Mouse (Mus musculus) intestine, postnatal 0 days (tissue): ENCODE measurements at regions not wholly inside any gene's neighbourhood (a gene's known extent, or its start where the extent isn't known, plus 50 kb on each side); places are given as distances from the start of the nearest gene placed in this dataset.

Source experiments
- ATAC-seq: fragments of 200-750 bp; cut with Nextera tagmentation; 2 replicates; pipeline ENCODE4 v1.8.0; 2017; ENCODE audit warnings: mild to moderate bottlenecking, moderate TSS enrichment, moderate library complexity
- H3K27ac ChIP-seq: fragments of 300-500 bp; sonication (generic); 2 replicates; pipeline ENCODE4 v1.5.1; 2014; ENCODE audit warnings: mild to moderate bottlenecking, low read depth, low read length, moderate library complexity
- H3K27me3 ChIP-seq: fragments of 300-500 bp; sonication (generic); replicated peaks from 2 replicates; pipeline ENCODE4 v1.6.1; 2014; ENCODE audit warnings: low read length, mixed read lengths; ENCODE audit not compliant: control insufficient read depth, insufficient read depth
- H3K36me3 ChIP-seq: fragments of 300-500 bp; sonication (generic); 2 replicates; pipeline ENCODE4 v1.6.1; 2014; ENCODE audit warnings: mild to moderate bottlenecking, moderate library complexity; ENCODE audit not compliant: control insufficient read depth, insufficient read depth
- H3K4me1 ChIP-seq: fragments of 300-500 bp; sonication (generic); replicated peaks from 2 replicates; pipeline ENCODE4 v1.6.1; 2014; ENCODE audit warnings: antibody characterized with exemption, low read length, mixed read lengths; ENCODE audit not compliant: control insufficient read depth, insufficient read depth
- H3K4me2 ChIP-seq: fragments of 300-500 bp; sonication (generic); replicated peaks from 2 replicates; pipeline ENCODE4 v1.6.1; 2014; ENCODE audit warnings: low read depth, mild to moderate bottlenecking, moderate library complexity
- H3K4me3 ChIP-seq: fragments of 300-500 bp; sonication (generic); 2 replicates; pipeline ENCODE4 v1.5.1; 2014; ENCODE audit warnings: low read depth, low read length
- H3K9ac ChIP-seq: fragments of 300-500 bp; sonication (generic); 2 replicates; pipeline ENCODE4 v1.6.1; 2014; ENCODE audit warnings: mild to moderate bottlenecking, low read depth, low read length
- H3K9me3 ChIP-seq: fragments of 300-500 bp; sonication (generic); 2 replicates; pipeline ENCODE4 v1.6.1; 2016; ENCODE audit warnings: mixed run types; ENCODE audit not compliant: control insufficient read depth
- CTCF ChIP-seq: sonication (generic); IDR thresholded peaks from 2 replicates; pipeline ENCODE4 v1.5.1; 2016; ENCODE audit warnings: low read depth, mild to moderate bottlenecking, control low read depth, antibody characterized with exemption, moderate library complexity
- WGBS: fragments of 180-500 bp; shearing (Covaris S2); extraction: QIAGEN DNeasy Blood & Tissue Kit; methylation state at CpG from one replicate; pipeline ENCODE4 v1.1.7; 2014; 5-methylcytosine and 5-hydroxymethylcytosine counted together

DNA sequence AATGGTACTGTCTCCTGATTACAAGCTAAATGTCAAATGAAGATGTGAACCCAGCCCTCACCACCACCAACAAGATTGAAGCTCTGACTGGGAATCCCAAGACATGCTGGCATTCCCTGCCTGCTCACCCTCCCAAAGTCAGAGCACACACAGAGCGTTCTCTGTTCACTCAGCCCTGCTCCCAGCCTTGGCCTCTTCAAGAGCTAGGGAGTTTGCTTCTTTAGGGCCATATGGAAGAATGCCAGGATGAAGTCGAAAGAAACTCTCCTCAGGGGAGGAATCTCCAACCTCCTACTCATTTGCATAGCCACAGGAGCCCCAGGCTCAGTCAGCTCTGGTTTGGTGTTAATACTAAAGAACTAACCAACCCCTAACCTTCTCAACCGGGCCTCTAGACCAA lies 90.1 kb downstream of the Tmem17 start:
- Histone ChIP-seq H3K9me3 (no peaks in the 10 kb centered on the region), H3K27ac (no peak overlapping the region), H3K27me3 (no peaks in the 10 kb centered on the region), H3K9ac (no peak overlapping the region), H3K4me1 (no peaks in the 10 kb centered on the region), H3K4me2 (no peak overlapping the region), H3K36me3 (no peaks in the 10 kb centered on the region), H3K4me3 (no peak overlapping the region)
- ATAC-seq, result no peak
- WGBS, result 32% methylated on average over 3 of the region's 3 CpGs
- TF ChIP-seq CTCF, result no peak

DNA sequence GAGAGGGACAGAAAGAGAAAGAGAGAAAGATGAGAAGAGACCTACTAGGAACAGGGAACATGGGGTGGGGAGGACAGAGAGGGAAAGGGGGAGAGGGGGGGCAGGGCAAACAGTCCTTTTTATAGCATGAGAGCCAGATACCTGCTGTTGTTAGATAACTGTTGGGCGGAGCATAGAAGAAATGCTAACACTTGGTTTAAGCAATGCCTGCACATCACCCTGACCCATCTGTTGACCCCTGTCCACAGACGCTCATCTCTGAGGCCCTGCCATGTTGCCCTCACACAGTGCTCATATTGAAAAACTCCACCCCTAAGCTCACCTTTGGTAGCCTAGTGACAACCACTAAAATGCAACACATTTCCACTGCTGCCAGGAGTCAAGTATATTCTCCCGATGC lies 90.7 kb downstream of the Tmem17 start:
- no peak for ATAC-seq
- Histone ChIP-seq H3K27me3 (no peaks in the 10 kb centered on the region), H3K9me3 (no peaks in the 10 kb centered on the region), H3K4me2 (no peak overlapping the region), H3K36me3 (no peaks in the 10 kb centered on the region), H3K4me1 (no peaks in the 10 kb centered on the region), H3K4me3 (no peak overlapping the region), H3K27ac (no peak overlapping the region), H3K9ac (no peak overlapping the region)
- TF ChIP-seq CTCF, result no peak
- 51% methylated on average over 3 of the region's 3 CpGs for WGBS

DNA sequence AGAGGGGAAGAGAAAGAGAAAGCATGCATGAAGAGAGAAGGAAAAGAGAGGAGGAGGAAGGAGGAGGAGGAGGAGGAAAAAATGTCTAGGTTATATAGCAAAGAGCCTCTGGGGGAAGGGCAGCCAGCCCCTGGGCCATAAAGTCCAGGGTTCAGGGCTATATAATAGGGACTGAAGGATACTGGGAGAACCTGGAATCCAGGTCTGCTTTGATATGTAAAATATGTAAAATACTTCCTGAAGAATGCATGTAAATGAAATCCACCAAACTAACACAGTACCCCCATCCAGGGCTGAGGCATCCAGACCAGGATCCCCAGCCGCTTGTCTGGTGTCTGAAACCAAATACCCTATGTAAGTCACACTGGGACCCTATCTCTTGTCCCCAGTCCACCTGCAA lies 91.5 kb downstream of the Tmem17 start:
- Histone ChIP-seq H3K4me3 (no peak overlapping the region), H3K9me3 (no peaks in the 10 kb centered on the region), H3K27ac (no peak overlapping the region), H3K27me3 (no peaks in the 10 kb centered on the region), H3K9ac (no peak overlapping the region), H3K4me1 (no peaks in the 10 kb centered on the region), H3K4me2 (no peak overlapping the region), H3K36me3 (no peaks in the 10 kb centered on the region)
- no peak for TF ChIP-seq CTCF
- 91% methylated on average over 1 of the region's 1 CpGs for WGBS
- ATAC-seq, result no peak

DNA sequence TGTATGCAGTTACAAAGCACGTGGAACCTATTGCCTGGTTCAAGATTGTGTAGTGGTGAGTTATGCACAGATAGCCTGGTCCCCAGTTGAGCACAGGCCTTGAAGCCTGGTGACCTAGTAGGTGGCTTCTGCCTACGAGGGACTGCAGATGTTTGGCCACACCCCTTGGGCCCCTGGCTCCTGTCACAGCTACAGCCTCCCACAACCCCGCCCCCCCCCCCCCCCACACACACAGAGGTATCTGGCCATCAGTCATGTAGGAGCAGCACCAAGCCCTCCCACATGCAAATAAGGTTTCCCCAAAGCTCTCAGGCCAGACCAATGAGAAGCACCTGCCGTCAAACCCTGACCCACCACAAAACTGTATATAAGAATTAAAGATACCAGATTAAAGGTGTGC lies 94.5 kb downstream of the Tmem17 start:
- no peaks in the 10 kb centered on the region for H3K36me3 ChIP-seq
- no peaks in the 10 kb centered on the region for H3K9me3 ChIP-seq
- no peak overlapping the region for H3K27ac ChIP-seq
- 61% methylated on average over 4 of the region's 4 CpGs for WGBS
- no peaks in the 10 kb centered on the region for H3K27me3 ChIP-seq
- H3K4me2 ChIP-seq, result no peak overlapping the region
- ATAC-seq, result no peak
- no peak overlapping the region for H3K9ac ChIP-seq
- TF ChIP-seq CTCF, result no peak
- peaks cover 5% of the 10 kb centered on the region; the same call in 1 of the 2 replicates for H3K4me1 ChIP-seq
- no peak overlapping the region for H3K4me3 ChIP-seq

DNA sequence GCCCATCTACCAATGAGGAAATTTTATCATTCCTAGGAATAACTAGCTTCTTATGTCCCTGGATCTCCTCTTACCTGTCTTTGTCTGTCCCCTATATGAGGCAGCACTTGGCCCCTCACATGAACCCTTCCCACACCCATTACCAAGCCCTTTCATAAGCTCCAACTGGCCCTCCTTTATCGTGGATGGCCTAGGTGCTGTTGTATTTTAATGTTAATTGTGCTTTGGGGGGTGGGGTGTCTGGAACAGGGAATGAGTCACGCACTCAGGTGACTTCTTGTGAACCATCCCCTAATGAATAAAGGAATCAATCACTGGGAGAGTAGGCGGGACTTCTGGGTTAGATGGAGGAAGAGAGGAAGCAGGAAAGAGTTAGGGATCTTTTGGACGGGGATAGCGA lies 95.8 kb downstream of the Tmem17 start:
- TF ChIP-seq CTCF, result no peak
- H3K27me3 ChIP-seq, result no peaks in the 10 kb centered on the region
- WGBS, result 88% methylated on average over 5 of the region's 5 CpGs

DNA sequence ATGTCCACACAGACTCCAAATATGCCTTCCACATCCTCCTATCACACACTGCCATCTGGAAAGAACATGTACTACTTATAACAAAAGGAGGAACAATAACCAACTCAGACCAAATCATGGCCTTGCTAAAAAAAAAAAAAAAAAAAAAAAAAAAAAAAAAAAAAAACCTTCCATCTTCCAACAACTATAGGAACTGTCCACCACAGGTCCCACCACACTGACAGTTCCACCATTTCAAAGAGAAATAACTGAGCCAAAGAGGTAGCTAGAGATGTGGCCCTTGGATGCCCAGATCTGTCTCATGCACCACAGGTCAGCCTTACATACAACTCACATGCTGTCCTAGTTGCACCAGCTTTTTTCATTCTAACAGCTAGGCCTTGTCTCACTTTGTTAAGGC lies 97.1 kb downstream of the Tmem17 start:
- H3K4me2 ChIP-seq, result no peak overlapping the region
- no peak overlapping the region for H3K27ac ChIP-seq
- no peaks in the 10 kb centered on the region for H3K27me3 ChIP-seq
- no peak overlapping the region for H3K4me3 ChIP-seq
- ATAC-seq, result no peak
- no peaks in the 10 kb centered on the region for H3K9me3 ChIP-seq
- H3K9ac ChIP-seq, result no peak overlapping the region
- H3K4me1 ChIP-seq, result peaks cover 5% of the 10 kb centered on the region; the same call in 1 of the 2 replicates
- TF ChIP-seq CTCF, result no peak
- H3K36me3 ChIP-seq, result no peaks in the 10 kb centered on the region

More for the DNA sequence above, 95.8 kb downstream of the Tmem17 start:
- H3K4me3 ChIP-seq, result no peak overlapping the region
- peaks cover 5% of the 10 kb centered on the region; the same call in 1 of the 2 replicates for H3K4me1 ChIP-seq
- no peak overlapping the region for H3K9ac ChIP-seq
- no peak overlapping the region for H3K27ac ChIP-seq
- H3K36me3 ChIP-seq, result no peaks in the 10 kb centered on the region
- no peaks in the 10 kb centered on the region for H3K9me3 ChIP-seq
- H3K4me2 ChIP-seq, result no peak overlapping the region
- ATAC-seq, result no peak
